Mouse (Mus musculus): ENCODE data around the gene Bach1. TPM values are rescaled to one million over a fixed set of nuclear protein-coding genes. Genes with fewer than 3 reads are reported as not detected.
"Not testable (repeated sequence)": the region's sequence is repeated elsewhere in the genome, so short reads cannot be mapped to it uniquely, and the experiment has no call there.

Bach1 gene
- polyA plus RNA-seq, 1 experiment = 19.3 TPM

DNA sequence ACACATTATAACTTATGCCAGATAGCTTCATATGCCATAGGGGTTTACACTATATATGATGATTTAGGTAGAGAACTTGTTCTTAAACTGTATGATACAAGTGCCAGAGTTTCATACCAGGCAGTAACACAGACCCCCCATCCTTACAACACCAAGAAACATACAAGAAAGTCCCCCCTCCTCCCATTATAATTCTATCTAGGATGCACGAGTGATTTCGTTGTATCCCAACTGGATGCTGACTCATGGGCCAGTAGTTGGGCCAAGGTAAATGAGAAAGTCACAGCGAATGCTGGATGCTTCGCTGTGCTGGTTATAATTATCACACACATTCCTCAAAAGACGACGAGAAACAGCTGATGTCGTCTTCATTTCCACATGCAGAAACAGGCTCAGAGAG is 25.6 kb upstream of the Bach1 start:
- DNase-seq = no peak
- H3K4me3 ChIP-seq (replicated peaks; ENCODE audit: extremely low read depth, low read depth, low read length) = no peak overlapping the region
- H3K4me1 ChIP-seq (ENCODE audit: control insufficient read depth, insufficient read depth, low read length) = no peaks in the 10 kb centered on the region
- 76% methylated on average over 7 of the region's 7 CpGs for WGBS
- no peak for TF ChIP-seq CTCF (IDR thresholded peaks at IDR 0.05; ENCODE audit: insufficient read depth, low read length)
- no peak for TF ChIP-seq POLR2A (IDR thresholded peaks at IDR 0.05; ENCODE audit: borderline replicate concordance, extremely low read depth, low read depth, low read length)

DNA sequence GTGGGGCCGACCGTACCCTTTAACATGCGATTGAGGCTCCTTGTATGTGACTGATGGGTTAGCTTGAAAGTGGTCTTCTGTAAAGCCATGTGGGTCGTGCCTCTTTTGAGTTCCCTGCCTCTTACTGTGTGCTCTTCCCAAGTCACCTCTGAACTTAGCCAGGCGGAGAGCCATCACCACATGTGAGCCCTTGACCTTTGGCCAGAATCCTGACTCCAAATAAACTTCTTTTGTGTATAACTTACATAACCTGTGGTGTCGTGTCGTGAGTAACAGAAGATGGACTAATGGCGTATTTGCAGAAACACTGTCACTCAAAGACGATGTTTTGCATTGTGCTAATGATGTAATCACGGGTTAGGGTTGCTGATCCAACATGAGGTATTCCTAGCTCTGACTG is 22.6 kb upstream of the Bach1 start:
- Histone ChIP-seq H3K4me3 (replicated peaks; ENCODE audit: extremely low read depth, low read depth, low read length) (no peak overlapping the region), H3K4me1 (ENCODE audit: control insufficient read depth, insufficient read depth, low read length) (no peaks in the 10 kb centered on the region)
- DNase-seq = no peak
- WGBS = 50% methylated on average over 10 of the region's 10 CpGs
- TF ChIP-seq CTCF (IDR thresholded peaks at IDR 0.05; ENCODE audit: insufficient read depth, low read length) (no peak), POLR2A (IDR thresholded peaks at IDR 0.05; ENCODE audit: borderline replicate concordance, extremely low read depth, low read depth, low read length) (no peak)

DNA sequence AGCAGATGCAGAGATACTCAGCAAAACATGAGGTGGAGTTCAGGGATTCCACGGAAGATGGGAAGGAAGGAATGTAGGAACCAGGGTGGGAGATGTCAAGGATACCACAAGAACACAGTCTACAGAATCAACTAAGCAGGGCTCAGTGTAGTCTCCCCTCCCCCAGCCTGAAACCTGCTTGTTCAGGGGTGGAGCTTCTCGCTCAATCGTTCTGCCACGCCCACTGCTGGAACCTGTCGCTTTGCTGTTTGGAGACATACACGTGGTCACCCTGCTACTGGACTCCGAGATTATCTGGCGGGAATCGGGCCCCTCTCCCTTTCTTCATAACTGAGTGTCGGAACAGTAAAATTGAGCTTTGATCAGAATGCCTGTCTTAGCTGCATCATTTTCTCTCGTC is 20.1 kb upstream of the Bach1 start:
- no peaks in the 10 kb centered on the region for H3K4me1 ChIP-seq (ENCODE audit: control insufficient read depth, insufficient read depth, low read length)
- WGBS = 64% methylated on average over 11 of the region's 11 CpGs
- no peak overlapping the region for H3K4me3 ChIP-seq (replicated peaks; ENCODE audit: extremely low read depth, low read depth, low read length)
- TF ChIP-seq POLR2A (IDR thresholded peaks at IDR 0.05; ENCODE audit: borderline replicate concordance, extremely low read depth, low read depth, low read length) (no peak), CTCF (IDR thresholded peaks at IDR 0.05; ENCODE audit: insufficient read depth, low read length) (no peak)
- no peak for DNase-seq

DNA sequence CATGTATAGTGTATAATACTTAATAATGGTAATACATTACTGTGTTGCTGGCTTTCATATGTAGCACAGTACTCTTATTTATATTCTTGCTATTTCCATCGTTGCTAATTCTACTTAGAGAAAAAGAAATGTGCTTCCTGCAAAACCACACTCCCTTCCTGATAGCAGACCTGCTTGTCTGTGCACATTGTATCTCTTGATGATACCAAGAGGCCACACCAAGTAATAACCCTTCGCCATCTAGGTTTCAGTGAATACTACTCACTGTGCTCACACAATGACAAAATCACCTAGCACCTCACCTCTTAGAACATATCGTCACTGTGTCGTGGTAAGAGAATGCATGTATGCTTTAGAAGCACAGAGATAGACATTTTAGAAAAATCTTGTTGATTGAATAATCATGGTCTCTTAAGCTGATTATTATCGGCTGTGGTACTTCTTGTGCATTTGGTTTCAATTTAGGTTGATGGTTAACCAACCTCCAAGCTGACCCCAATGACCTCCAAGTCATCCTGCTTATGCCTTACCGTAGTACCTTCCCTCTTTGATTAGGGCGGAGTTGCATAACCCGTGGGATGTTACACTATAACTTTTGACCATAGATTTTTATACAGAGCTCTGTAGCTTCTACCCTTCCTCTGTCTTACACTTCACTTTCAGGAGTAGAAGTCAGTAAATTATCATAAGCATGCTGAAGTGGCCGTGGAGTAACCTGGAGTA is 17.7 kb upstream of the Bach1 start:
- no peak overlapping the region for H3K4me3 ChIP-seq (replicated peaks; ENCODE audit: extremely low read depth, low read depth, low read length)
- 84% methylated on average over 9 of the region's 9 CpGs for WGBS
- TF ChIP-seq POLR2A (IDR thresholded peaks at IDR 0.05; ENCODE audit: borderline replicate concordance, extremely low read depth, low read depth, low read length) (no peak), CTCF (IDR thresholded peaks at IDR 0.05; ENCODE audit: insufficient read depth, low read length) (no peak)
- no peaks in the 10 kb centered on the region for H3K4me1 ChIP-seq (ENCODE audit: control insufficient read depth, insufficient read depth, low read length)
- DNase-seq = no peak

DNA sequence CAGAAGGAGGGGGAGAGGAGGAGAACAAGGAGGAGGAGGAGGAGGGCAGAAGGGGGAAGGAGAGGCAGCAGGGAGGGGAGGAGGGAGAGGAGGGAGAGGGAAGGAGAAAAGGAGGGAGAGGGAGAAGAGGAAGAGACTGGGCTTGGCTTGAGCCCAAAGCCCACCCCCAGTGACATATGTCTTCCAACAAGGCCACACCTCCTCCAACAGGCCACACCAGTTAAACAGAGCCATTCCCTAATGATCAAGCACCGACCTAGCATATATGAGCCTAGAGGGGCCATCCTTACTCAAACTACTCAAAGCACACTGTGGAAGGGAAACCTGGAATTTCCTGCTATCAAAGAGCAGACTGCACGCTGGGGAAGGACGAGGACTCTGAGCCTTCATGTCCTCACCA is 16.9 kb upstream of the Bach1 start:
- H3K4me1 ChIP-seq (ENCODE audit: control insufficient read depth, insufficient read depth, low read length) = no peaks in the 10 kb centered on the region
- no peak for DNase-seq
- no peak overlapping the region for H3K4me3 ChIP-seq (replicated peaks; ENCODE audit: extremely low read depth, low read depth, low read length)
- WGBS = 40% methylated on average over 3 of the region's 3 CpGs
- TF ChIP-seq CTCF (IDR thresholded peaks at IDR 0.05; ENCODE audit: insufficient read depth, low read length) = no peak
- no peak for TF ChIP-seq POLR2A (IDR thresholded peaks at IDR 0.05; ENCODE audit: borderline replicate concordance, extremely low read depth, low read depth, low read length)

DNA sequence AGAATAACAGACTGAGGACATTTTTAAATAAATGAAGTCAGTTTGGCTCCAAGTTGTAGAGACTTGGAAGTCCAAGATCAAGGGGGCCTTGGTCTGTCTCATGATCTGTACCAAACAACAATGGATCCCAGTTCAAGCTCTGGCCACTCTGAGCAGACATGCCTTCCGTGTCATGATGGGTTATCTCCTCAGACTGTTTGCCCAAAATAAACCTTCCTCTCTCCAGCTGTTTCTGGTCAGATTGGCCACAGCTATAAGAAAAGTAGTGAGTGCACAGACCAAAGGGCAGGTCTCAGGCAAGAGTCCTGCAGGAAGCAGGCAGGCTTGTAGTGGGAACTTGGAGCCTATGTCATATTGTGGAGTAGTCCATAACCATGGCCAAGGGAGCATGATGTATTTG is 12.3 kb upstream of the Bach1 start:
- WGBS = 50% methylated on average over 1 of the region's 1 CpGs
- H3K4me1 ChIP-seq (ENCODE audit: control insufficient read depth, insufficient read depth, low read length) = 0 out of 2 replicates have a peak, but pooled peaks cover 4% of the 10 kb centered on the region
- H3K4me3 ChIP-seq (replicated peaks; ENCODE audit: extremely low read depth, low read depth, low read length) = no peak overlapping the region
- TF ChIP-seq CTCF (IDR thresholded peaks at IDR 0.05; ENCODE audit: insufficient read depth, low read length) (no peak), POLR2A (IDR thresholded peaks at IDR 0.05; ENCODE audit: borderline replicate concordance, extremely low read depth, low read depth, low read length) (no peak)
- DNase-seq = no peak

DNA sequence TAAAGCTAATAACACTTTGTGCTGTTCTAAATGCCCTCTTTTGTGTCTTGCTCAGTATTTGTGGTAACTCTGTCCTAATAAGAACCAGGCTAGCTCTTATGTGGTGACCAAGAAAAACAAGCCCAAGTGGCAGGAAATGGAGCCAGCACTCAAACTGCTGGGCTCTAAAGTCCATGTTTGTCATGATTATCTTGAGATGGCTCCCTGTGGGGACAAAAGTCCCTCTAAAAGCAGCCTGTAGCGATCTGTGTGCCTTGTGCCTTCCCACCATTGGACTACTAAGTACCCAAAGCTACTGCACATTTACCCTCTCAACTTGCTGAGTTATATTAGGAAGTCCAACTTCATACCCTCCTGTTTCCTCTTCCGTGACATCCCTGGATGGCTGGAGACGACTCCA is 11.4 kb upstream of the Bach1 start:
- 76% methylated on average over 3 of the region's 3 CpGs for WGBS
- TF ChIP-seq CTCF (IDR thresholded peaks at IDR 0.05; ENCODE audit: insufficient read depth, low read length) = no peak
- no peak for TF ChIP-seq POLR2A (IDR thresholded peaks at IDR 0.05; ENCODE audit: borderline replicate concordance, extremely low read depth, low read depth, low read length)
- DNase-seq = no peak
- 0 out of 2 replicates have a peak, but pooled peaks cover 4% of the 10 kb centered on the region for H3K4me1 ChIP-seq (ENCODE audit: control insufficient read depth, insufficient read depth, low read length)
- H3K4me3 ChIP-seq (replicated peaks; ENCODE audit: extremely low read depth, low read depth, low read length) = no peak overlapping the region

DNA sequence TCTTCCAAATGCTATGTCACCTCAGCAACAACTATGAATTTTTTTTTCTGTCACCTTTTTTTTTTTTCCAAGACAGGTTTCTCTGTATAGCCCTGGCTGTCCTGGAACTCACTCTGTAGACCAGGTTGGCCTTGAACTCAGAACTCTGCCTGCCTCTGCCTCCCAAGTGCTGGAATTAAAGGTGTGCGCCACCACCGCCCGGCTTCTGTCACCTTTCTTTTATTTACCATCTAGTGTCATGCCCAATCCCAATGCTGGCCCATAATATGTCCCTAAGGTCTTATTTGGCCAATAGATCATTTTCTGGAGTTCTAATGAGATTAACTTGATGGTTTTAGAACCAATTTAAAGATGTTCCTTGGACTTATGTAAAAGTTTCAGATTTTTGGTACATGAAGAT is 10.4 kb upstream of the Bach1 start:
- DNase-seq = not testable (repeated sequence)

DNA sequence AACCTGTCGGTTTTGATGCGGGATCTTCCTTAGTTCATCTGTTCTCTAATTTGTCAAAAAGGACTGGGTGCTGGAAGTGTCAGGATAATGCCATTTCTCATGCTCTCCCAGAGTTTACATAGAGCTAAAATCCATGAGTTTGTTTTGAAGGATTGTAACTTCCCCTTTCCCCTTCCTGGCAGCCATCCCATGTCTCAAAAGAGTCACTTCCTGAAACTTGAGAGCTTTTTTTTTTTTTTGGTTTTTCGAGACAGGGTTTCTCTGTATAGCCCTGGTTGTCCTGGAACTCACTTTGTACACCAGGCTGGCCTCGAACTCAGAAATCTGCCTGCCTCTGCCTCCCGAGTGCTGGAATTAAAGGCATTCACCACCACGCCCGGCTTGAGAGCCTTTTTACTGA is 9.9 kb upstream of the Bach1 start:
- not testable (repeated sequence) for H3K4me3 ChIP-seq (replicated peaks; ENCODE audit: extremely low read depth, low read depth, low read length); DNase-seq; H3K4me1 ChIP-seq (ENCODE audit: control insufficient read depth, insufficient read depth, low read length)
- WGBS = 32% methylated on average over 7 of the region's 7 CpGs

More for the DNA sequence above, 10.4 kb upstream of the Bach1 start:
- H3K4me1 ChIP-seq (ENCODE audit: control insufficient read depth, insufficient read depth, low read length); H3K4me3 ChIP-seq (replicated peaks; ENCODE audit: extremely low read depth, low read depth, low read length): not testable (repeated sequence)
- 97% methylated on average over 3 of the region's 3 CpGs for whole genome bisulfite sequencing

DNA sequence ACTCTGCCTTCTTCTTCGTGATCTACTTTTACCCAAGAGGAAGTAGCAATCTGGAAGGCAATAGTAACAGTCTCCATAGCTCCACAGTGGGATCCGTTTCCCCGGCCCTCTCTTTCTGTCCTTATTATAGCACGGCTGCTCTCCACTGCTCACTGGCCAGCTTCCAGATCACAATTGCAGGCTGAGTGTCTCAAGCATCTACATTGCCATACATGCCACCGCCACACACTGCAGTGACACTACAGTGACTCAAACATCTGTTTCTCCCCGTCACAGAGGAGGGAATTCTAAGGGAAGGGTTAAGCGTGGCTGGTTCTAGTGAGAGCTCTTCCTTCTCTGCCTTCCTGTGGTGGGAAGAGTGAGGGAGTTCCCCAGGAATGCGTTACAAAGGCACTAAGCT is 9.5 kb upstream of the Bach1 start:
- Histone ChIP-seq H3K4me1 (ENCODE audit: control insufficient read depth, insufficient read depth, low read length) (0 out of 2 replicates have a peak, but pooled peaks cover 4% of the 10 kb centered on the region), H3K4me3 (replicated peaks; ENCODE audit: extremely low read depth, low read depth, low read length) (no peak overlapping the region)
- TF ChIP-seq CTCF (IDR thresholded peaks at IDR 0.05; ENCODE audit: insufficient read depth, low read length) (no peak), POLR2A (IDR thresholded peaks at IDR 0.05; ENCODE audit: borderline replicate concordance, extremely low read depth, low read depth, low read length) (no peak)
- 21% methylated on average over 8 of the region's 8 CpGs for WGBS
- no peak for DNase-seq
